10 mouse cellular contexts compared by ENCODE assay signal in the genomic region with DNA sequence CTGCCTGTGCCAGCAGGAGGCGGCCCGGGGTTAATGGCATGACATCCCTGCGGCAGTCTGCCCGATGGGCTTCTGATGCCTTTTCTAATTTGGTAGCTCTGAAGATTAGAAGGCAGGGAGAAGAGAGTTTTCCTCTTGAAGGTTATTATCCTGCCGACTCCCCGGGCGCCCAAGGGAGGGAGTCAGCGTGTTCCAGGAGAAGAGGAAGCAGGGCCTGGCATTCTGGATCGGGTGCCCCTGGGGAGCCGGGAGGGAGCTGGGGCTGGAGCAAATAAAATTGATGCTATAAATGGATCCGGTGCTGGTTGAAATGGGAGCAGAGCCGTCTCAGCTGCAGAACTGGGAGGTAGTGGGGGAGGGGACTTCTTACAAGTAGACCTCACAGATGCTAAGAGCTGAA. TPM values are rescaled to one million over a fixed set of nuclear protein-coding genes. Genes with fewer than 3 reads are reported as not detected.
DNase-seq lines count a peak whose midpoint lies in the region; ATAC-seq and TF ChIP-seq lines count a peak whose summit lies in the region.
"Had no signal": no experiment of that assay in that cellular context is flagged by ENCODE, and none has a peak within 500 bp of the region (broad histone marks: within the 10 kb centered on the region; RNA-seq: fewer than 3 reads in every experiment).

No protein-coding gene starts in this region.

- TF ChIP-seq POLR2A in brain, embryonic 14.5 days (IDR thresholded peaks at IDR 0.05; ENCODE audit: borderline replicate concordance, extremely low read depth, insufficient read depth, insufficient read length, poor library complexity, severe bottlenecking) = no peak

- H3K27me3 ChIP-seq in embryonic facial prominence, embryonic 14.5 days (replicated peaks; ENCODE audit: control insufficient read depth, insufficient read depth, low read length) = no peaks in the 10 kb centered on the region
- H3K27me3 ChIP-seq in heart, embryonic 15.5 days = peaks cover 38% of the 10 kb centered on the region
- peaks cover 6% of the 10 kb centered on the region; the same call in 1 of the 2 replicates for H3K27me3 ChIP-seq in limb, embryonic 15.5 days
- peaks cover 9% of the 10 kb centered on the region; the same call in 1 of the 2 replicates for H3K27me3 ChIP-seq in intestine, embryonic 16.5 days (replicated peaks; ENCODE audit: control insufficient read depth, insufficient read depth, low read length)

- H3K9me3 ChIP-seq in embryonic facial prominence, embryonic 14.5 days (ENCODE audit: control insufficient read depth, low read length) = no peaks in the 10 kb centered on the region
- no peaks in the 10 kb centered on the region for H3K9me3 ChIP-seq in heart, embryonic 15.5 days (replicated peaks)
- no peaks in the 10 kb centered on the region for H3K9me3 ChIP-seq in limb, embryonic 15.5 days
- no peaks in the 10 kb centered on the region for H3K9me3 ChIP-seq in intestine, embryonic 16.5 days (ENCODE audit: control insufficient read depth, low read length)

- no peak for TF ChIP-seq CTCF in brain, embryonic 14.5 days (IDR thresholded peaks at IDR 0.05; ENCODE audit: borderline replicate concordance, extremely low read depth, insufficient read depth, insufficient read length)

- WGBS in embryonic facial prominence, embryonic 14.5 days = 3% methylated on average over 12 of the region's 12 CpGs
- WGBS in heart, embryonic 15.5 days = 7% methylated on average over 12 of the region's 12 CpGs
- 2% methylated on average over 12 of the region's 12 CpGs for WGBS in limb, embryonic 15.5 days
- WGBS in intestine, embryonic 16.5 days = 23% methylated on average over 12 of the region's 12 CpGs

- no peaks in the 10 kb centered on the region for H3K36me3 ChIP-seq in embryonic facial prominence, embryonic 14.5 days (ENCODE audit: control insufficient read depth, insufficient read depth, low read length)
- no peaks in the 10 kb centered on the region for H3K36me3 ChIP-seq in heart, embryonic 15.5 days
- no peaks in the 10 kb centered on the region for H3K36me3 ChIP-seq in limb, embryonic 15.5 days
- H3K36me3 ChIP-seq in intestine, embryonic 16.5 days (ENCODE audit: control insufficient read depth, insufficient read depth, low read length) = no peaks in the 10 kb centered on the region

- DNase-seq in brain, embryonic 14.5 days (ENCODE audit: low read depth) = peak; percentile 61
- DNase-seq in embryonic facial prominence, embryonic 14.5 days (ENCODE audit: low spot score) = no peak
- DNase-seq in thymus, postnatal 14 days = no peak
- DNase-seq in thymus, postnatal 0 days (ENCODE audit: low spot score) = no peak
- DNase-seq: adrenal gland, postnatal 25 days; lung, adult 18-20 months had no signal

- ATAC-seq in embryonic facial prominence, embryonic 14.5 days (ENCODE audit: low read depth) = no peak
- 0 out of 2 replicates have a peak, but pooled peaks have one; percentile 12 for ATAC-seq in heart, embryonic 15.5 days (replicated peaks; ENCODE audit: insufficient number of reproducible peaks, insufficient read depth, low FRiP score, low read depth)
- no peak for ATAC-seq in limb, embryonic 15.5 days (ENCODE audit: insufficient number of reproducible peaks, low FRiP score, low TSS enrichment, low read depth)
- no peak for ATAC-seq in intestine, embryonic 16.5 days

- H3K27ac ChIP-seq in embryonic facial prominence, embryonic 14.5 days (replicated peaks; ENCODE audit: low read depth, low read length) = no peak overlapping the region
- H3K27ac ChIP-seq in heart, embryonic 15.5 days = no peak overlapping the region
- H3K27ac ChIP-seq in limb, embryonic 15.5 days = peak overlapping the region; percentile 38; the same call in 1 of the 2 replicates
- H3K27ac ChIP-seq in intestine, embryonic 16.5 days (ENCODE audit: low read length) = no peak overlapping the region

- H3K4me1 ChIP-seq in embryonic facial prominence, embryonic 14.5 days (ENCODE audit: control insufficient read depth, insufficient read depth, low read length) = peaks cover 11% of the 10 kb centered on the region
- H3K4me1 ChIP-seq in heart, embryonic 15.5 days (replicated peaks) = peaks cover 12% of the 10 kb centered on the region
- H3K4me1 ChIP-seq in limb, embryonic 15.5 days = peaks cover 21% of the 10 kb centered on the region
- H3K4me1 ChIP-seq in intestine, embryonic 16.5 days (ENCODE audit: control insufficient read depth, insufficient read depth, low read length) = no peaks in the 10 kb centered on the region

- H3K9ac ChIP-seq in embryonic facial prominence, embryonic 14.5 days (ENCODE audit: low read depth, low read length) = no peak overlapping the region
- H3K9ac ChIP-seq in heart, embryonic 15.5 days = no peak overlapping the region
- no peak overlapping the region for H3K9ac ChIP-seq in limb, embryonic 15.5 days
- H3K9ac ChIP-seq in intestine, embryonic 16.5 days (ENCODE audit: low read depth, low read length) = no peak overlapping the region

- H3K4me3 ChIP-seq in embryonic facial prominence, embryonic 14.5 days (ENCODE audit: low read depth, low read length) = no peak overlapping the region
- peak overlapping the region; percentile 20 for H3K4me3 ChIP-seq in heart, embryonic 15.5 days
- no peak overlapping the region for H3K4me3 ChIP-seq in limb, embryonic 15.5 days
- H3K4me3 ChIP-seq in intestine, embryonic 16.5 days (ENCODE audit: low read length) = no peak overlapping the region

- peak overlapping the region; percentile 34; the same call in 1 of the 2 replicates for H3K4me2 ChIP-seq in embryonic facial prominence, embryonic 14.5 days (ENCODE audit: low read depth, low read length)
- peak overlapping the region; percentile 49 for H3K4me2 ChIP-seq in heart, embryonic 15.5 days
- peak overlapping the region; percentile 29 for H3K4me2 ChIP-seq in limb, embryonic 15.5 days
- no peak overlapping the region for H3K4me2 ChIP-seq in intestine, embryonic 16.5 days (ENCODE audit: low read depth, low read length)

RNA-seq across cellular contexts. Expression of a gene that starts 19.3 kb away (rescaled TPM):
- polyA plus RNA-seq in brain, embryonic 14.5 days (2012; rRNA removed) = not detected in 2 replicates
- not detected in 2 replicates for polyA plus RNA-seq in embryonic facial prominence, embryonic 14.5 days (2014; fragmentation: Nextera tagmentation; extraction: Ambion mirVana)
- not detected in 2 replicates for polyA plus RNA-seq in heart, embryonic 15.5 days (2015; fragmentation: Nextera tagmentation; extraction: Ambion mirVana)
- not detected in 2 replicates for polyA plus RNA-seq in limb, embryonic 15.5 days (2015; fragmentation: Nextera tagmentation; extraction: Ambion mirVana)
- not detected in 2 replicates for polyA plus RNA-seq in thymus, postnatal 0 days (2015; fragmentation: Nextera tagmentation; extraction: Ambion mirVana)
- not detected in 2 replicates for polyA plus RNA-seq in intestine, embryonic 16.5 days (2015; fragmentation: Nextera tagmentation; extraction: Ambion mirVana)
- polyA plus RNA-seq: cortical plate, adult 2 months had no signal

RNA-seq across cellular contexts. Expression of a gene that starts 31.7 kb away (rescaled TPM):
- polyA plus RNA-seq in brain, embryonic 14.5 days (2012; rRNA removed) = not detected in 2 replicates
- not detected in 2 replicates for polyA plus RNA-seq in embryonic facial prominence, embryonic 14.5 days (2014; fragmentation: Nextera tagmentation; extraction: Ambion mirVana)
- not detected in 2 replicates for polyA plus RNA-seq in heart, embryonic 15.5 days (2015; fragmentation: Nextera tagmentation; extraction: Ambion mirVana)
- polyA plus RNA-seq in limb, embryonic 15.5 days (2015; fragmentation: Nextera tagmentation; extraction: Ambion mirVana) = not detected in 2 replicates
- not detected in 2 replicates for polyA plus RNA-seq in thymus, postnatal 0 days (2015; fragmentation: Nextera tagmentation; extraction: Ambion mirVana)
- polyA plus RNA-seq in intestine, embryonic 16.5 days (2015; fragmentation: Nextera tagmentation; extraction: Ambion mirVana) = not detected in 2 replicates
